Mouse (Mus musculus): Measurements from ENCODE around the gene Rbmx2. TPM values are rescaled to one million over a fixed set of nuclear protein-coding genes. Genes with fewer than 3 reads are reported as not detected.

The Rbmx2 gene
- 12.8 TPM for polyA plus RNA-seq (2015; fragmentation: Illumina TruSeq; extraction: RNeasy Lipid Tissue Mini Kit (QIAGEN cat#74804); ENCODE audit: insufficient read depth, low replicate concordance)

DNA sequence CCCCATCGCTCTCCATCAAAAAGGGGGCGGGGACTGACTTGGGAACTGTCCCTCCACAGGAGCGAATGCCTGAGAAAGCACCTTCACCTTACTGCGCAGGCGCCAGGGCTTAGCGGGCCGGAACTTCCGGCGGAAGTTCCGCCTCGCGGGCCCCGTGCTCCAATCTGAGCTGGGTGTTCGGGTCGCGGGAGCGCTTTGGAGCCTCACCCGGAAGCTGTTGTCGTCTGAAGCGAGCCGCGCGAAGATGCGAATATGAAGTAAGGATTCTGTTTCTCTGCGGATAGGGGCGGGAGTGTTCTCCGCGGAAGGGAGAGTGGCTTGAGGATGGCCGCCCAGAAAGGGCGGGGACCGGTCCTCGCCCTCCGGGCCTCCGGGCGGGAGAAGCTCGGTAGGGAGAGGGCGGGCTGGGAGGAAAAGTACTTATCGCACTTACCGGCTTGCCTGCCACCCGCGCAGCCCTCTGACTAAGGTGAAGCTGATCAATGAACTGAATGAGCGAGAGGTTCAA, at the start of gene Rbmx2:
Gene Rbmx2 (plus strand): TSS at position 141 of the 508 bp plus-strand sequence.

GRCm38 (mm10) chrX:48674171-48674570, 20.6 kb upstream of the Rbmx2 start, which contains the start of gene Gpr119:
TSS of gene Gpr119 (minus strand) at chrX:48674478.

Other genes with a start within 250 kb of the Rbmx2 start
- gene Elf4, start 231.9 kb upstream of the Rbmx2 start, polyA plus RNA-seq (2015; fragmentation: Illumina TruSeq; extraction: RNeasy Lipid Tissue Mini Kit (QIAGEN cat#74804); ENCODE audit: insufficient read depth, low replicate concordance), result 105 TPM
- gene Aifm1, start 181.4 kb upstream of the Rbmx2 start, polyA plus RNA-seq (2015; fragmentation: Illumina TruSeq; extraction: RNeasy Lipid Tissue Mini Kit (QIAGEN cat#74804); ENCODE audit: insufficient read depth, low replicate concordance), result 37.9 TPM
- not detected for gene Rab33a, start 175.7 kb upstream of the Rbmx2 start, polyA plus RNA-seq (2015; fragmentation: Illumina TruSeq; extraction: RNeasy Lipid Tissue Mini Kit (QIAGEN cat#74804); ENCODE audit: insufficient read depth, low replicate concordance)
- gene Zfp280c, start 100.5 kb upstream of the Rbmx2 start, polyA plus RNA-seq (2015; fragmentation: Illumina TruSeq; extraction: RNeasy Lipid Tissue Mini Kit (QIAGEN cat#74804); ENCODE audit: insufficient read depth, low replicate concordance), result 36.9 TPM
- gene Slc25a14, start 71.6 kb upstream of the Rbmx2 start, polyA plus RNA-seq (2015; fragmentation: Illumina TruSeq; extraction: RNeasy Lipid Tissue Mini Kit (QIAGEN cat#74804); ENCODE audit: insufficient read depth, low replicate concordance), result 11.9 TPM
- gene Gpr119, start 20.5 kb upstream of the Rbmx2 start, polyA plus RNA-seq (2015; fragmentation: Illumina TruSeq; extraction: RNeasy Lipid Tissue Mini Kit (QIAGEN cat#74804); ENCODE audit: insufficient read depth, low replicate concordance), result not detected
- gene Gm595, start 182.7 kb downstream of the Rbmx2 start, polyA plus RNA-seq (2015; fragmentation: Illumina TruSeq; extraction: RNeasy Lipid Tissue Mini Kit (QIAGEN cat#74804); ENCODE audit: insufficient read depth, low replicate concordance), result not detected